Mouse (Mus musculus) cortical plate, adult 2 months (tissue): ENCODE results near the gene Trim38.

Experiments
- CTCF ChIP-seq: fragments of 200-500 bp; IDR thresholded peaks from 2 replicates; pipeline ENCODE4 v1.5.1; 2011; ENCODE audit warnings: mild to moderate bottlenecking, control low read depth, low read length; ENCODE audit not compliant: insufficient read depth; ENCODE audit errors: extremely low read depth
- POLR2A ChIP-seq: fragments of 200-500 bp; IDR thresholded peaks from 2 replicates; pipeline ENCODE4 v1.6.1; 2011; ENCODE audit warnings: mild to moderate bottlenecking, low read length, control low read depth; ENCODE audit not compliant: insufficient read depth; ENCODE audit errors: extremely low read depth

DNA sequence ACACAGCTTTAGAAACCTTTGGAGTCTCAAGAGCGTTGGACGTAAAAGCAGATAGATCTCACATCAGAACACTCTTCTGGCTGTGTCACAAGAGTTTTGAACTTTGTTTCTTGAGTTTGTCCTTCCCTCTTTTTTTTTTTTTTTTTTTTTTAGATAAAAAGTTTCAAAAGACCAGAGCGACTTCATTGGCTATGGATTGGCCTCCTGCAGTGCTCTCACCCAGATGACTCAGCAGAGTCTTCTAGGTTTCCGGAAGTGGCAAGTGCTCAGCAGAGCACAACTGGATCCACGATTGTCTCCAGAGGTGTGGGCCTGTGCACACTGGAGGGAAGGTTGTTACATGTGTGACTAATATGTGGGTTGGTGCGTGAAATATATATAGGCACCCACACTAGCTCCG is 8.6 kb downstream of the Trim38 start:
- TF ChIP-seq CTCF (no peak), POLR2A (no peak)
